Mouse (Mus musculus): ENCODE results near the gene Clstn2. TPM values are rescaled to one million over a fixed set of nuclear protein-coding genes. Genes with fewer than 3 reads are reported as not detected.

The Clstn2 gene
- polyA plus RNA-seq, 1 experiment from 2014 or later, result 0.46 TPM

- WGBS, result 86% methylated on average over 3 of the region's 3 CpGs
- no peak for ATAC-seq (ENCODE audit: insufficient number of reproducible peaks, insufficient read depth, low FRiP score, low read depth)
- no peaks in the 10 kb centered on the region for H3K9me3 ChIP-seq (ENCODE audit: control insufficient read depth, low read length)
Observed at GRCm38 (mm10) chr9:97727715-97728486, 305.1 kb downstream of the Clstn2 start.

GRCm38 (mm10) chr9:97717728-97718127 lies 315.3 kb downstream of the Clstn2 start:
- no peak overlapping the region for H3K27ac ChIP-seq (replicated peaks in 1 of 2; ENCODE audit: control insufficient read depth in 1 of 2, insufficient read depth in 1 of 2, low read depth in 2 of 2, low read length in 2 of 2)
- no peak overlapping the region for H3K4me3 ChIP-seq (ENCODE audit: control insufficient read depth in 1 of 2, insufficient read depth in 1 of 2, low read depth in 1 of 2, low read length in 2 of 2)
- H3K9ac ChIP-seq (ENCODE audit: low read length), result no peak overlapping the region
- no peaks in the 10 kb centered on the region for H3K36me3 ChIP-seq (ENCODE audit: control insufficient read depth, insufficient read depth, low read length)
- no peak overlapping the region for H3K4me2 ChIP-seq (ENCODE audit: low read length)
- H3K9me3 ChIP-seq (ENCODE audit: control insufficient read depth, low read length), result no peaks in the 10 kb centered on the region
- no peak for ATAC-seq (ENCODE audit: insufficient number of reproducible peaks, insufficient read depth, low FRiP score, low read depth)
- no peaks in the 10 kb centered on the region; the same call in 1 of the 2 replicates for H3K27me3 ChIP-seq (ENCODE audit: control insufficient read depth, insufficient read depth, low read length)
- H3K4me1 ChIP-seq (ENCODE audit: control insufficient read depth in 2 of 2, insufficient read depth in 2 of 2, low read length in 2 of 2), result no peaks in the 10 kb centered on the region

More at GRCm38 (mm10) chr9:97727715-97728486, 305.1 kb downstream of the Clstn2 start:
- Histone ChIP-seq H3K27ac (replicated peaks in 1 of 2; ENCODE audit: control insufficient read depth in 1 of 2, insufficient read depth in 1 of 2, low read depth in 2 of 2, low read length in 2 of 2) (no peak overlapping the region), H3K4me2 (ENCODE audit: low read length) (no peak overlapping the region), H3K4me1 (ENCODE audit: control insufficient read depth in 2 of 2, insufficient read depth in 2 of 2, low read length in 2 of 2) (no peaks in the 10 kb centered on the region), H3K36me3 (ENCODE audit: control insufficient read depth, insufficient read depth, low read length) (no peaks in the 10 kb centered on the region), H3K9ac (ENCODE audit: low read length) (no peak overlapping the region), H3K27me3 (ENCODE audit: control insufficient read depth, insufficient read depth, low read length) (no peaks in the 10 kb centered on the region), H3K4me3 (ENCODE audit: control insufficient read depth in 1 of 2, insufficient read depth in 1 of 2, low read depth in 1 of 2, low read length in 2 of 2) (no peak overlapping the region)

- no peak overlapping the region for H3K27ac ChIP-seq (replicated peaks in 1 of 2; ENCODE audit: control insufficient read depth in 1 of 2, insufficient read depth in 1 of 2, low read depth in 2 of 2, low read length in 2 of 2)
- H3K4me1 ChIP-seq (ENCODE audit: control insufficient read depth in 2 of 2, insufficient read depth in 2 of 2, low read length in 2 of 2), result no peaks in the 10 kb centered on the region
- H3K4me2 ChIP-seq (ENCODE audit: low read length), result no peak overlapping the region
- H3K36me3 ChIP-seq (ENCODE audit: control insufficient read depth, insufficient read depth, low read length), result no peaks in the 10 kb centered on the region
- WGBS, result 81% methylated on average over 7 of the region's 7 CpGs
- no peak overlapping the region for H3K4me3 ChIP-seq (ENCODE audit: control insufficient read depth in 1 of 2, insufficient read depth in 1 of 2, low read depth in 1 of 2, low read length in 2 of 2)
- H3K27me3 ChIP-seq (ENCODE audit: control insufficient read depth, insufficient read depth, low read length), result peaks cover 4% of the 10 kb centered on the region
- no peak overlapping the region for H3K9ac ChIP-seq (ENCODE audit: low read length)
- no peaks in the 10 kb centered on the region for H3K9me3 ChIP-seq (ENCODE audit: control insufficient read depth, low read length)
- ATAC-seq (ENCODE audit: insufficient number of reproducible peaks, insufficient read depth, low FRiP score, low read depth), result no peak
Observed at GRCm38 (mm10) chr9:97717005-97717404, 316.0 kb downstream of the Clstn2 start.

- Histone ChIP-seq H3K9me3 (ENCODE audit: control insufficient read depth, low read length) (no peaks in the 10 kb centered on the region), H3K27me3 (ENCODE audit: control insufficient read depth, insufficient read depth, low read length) (peaks cover 22% of the 10 kb centered on the region), H3K36me3 (ENCODE audit: control insufficient read depth, insufficient read depth, low read length) (no peaks in the 10 kb centered on the region), H3K4me1 (ENCODE audit: control insufficient read depth in 2 of 2, insufficient read depth in 2 of 2, low read length in 2 of 2) (no peaks in the 10 kb centered on the region), H3K4me2 (ENCODE audit: low read length) (no peak overlapping the region), H3K4me3 (ENCODE audit: control insufficient read depth in 1 of 2, insufficient read depth in 1 of 2, low read depth in 1 of 2, low read length in 2 of 2) (no peak overlapping the region), H3K9ac (ENCODE audit: low read length) (no peak overlapping the region), H3K27ac (replicated peaks in 1 of 2; ENCODE audit: control insufficient read depth in 1 of 2, insufficient read depth in 1 of 2, low read depth in 2 of 2, low read length in 2 of 2) (no peak overlapping the region)
- no peak for ATAC-seq (ENCODE audit: insufficient number of reproducible peaks, insufficient read depth, low FRiP score, low read depth)
- 91% methylated on average over 3 of the region's 3 CpGs for WGBS
Observed at GRCm38 (mm10) chr9:97712888-97713287, 320.1 kb downstream of the Clstn2 start.

- Histone ChIP-seq H3K4me3 (ENCODE audit: control insufficient read depth in 1 of 2, insufficient read depth in 1 of 2, low read depth in 1 of 2, low read length in 2 of 2) (no peak overlapping the region), H3K9me3 (ENCODE audit: control insufficient read depth, low read length) (no peaks in the 10 kb centered on the region), H3K4me1 (ENCODE audit: control insufficient read depth in 2 of 2, insufficient read depth in 2 of 2, low read length in 2 of 2) (peaks cover 5 to 8% of the 10 kb centered on the region in 2 experiments), H3K27me3 (ENCODE audit: control insufficient read depth, insufficient read depth, low read length) (peaks cover 21% of the 10 kb centered on the region), H3K4me2 (ENCODE audit: low read length) (no peak overlapping the region), H3K9ac (ENCODE audit: low read length) (no peak overlapping the region), H3K27ac (replicated peaks in 1 of 2; ENCODE audit: control insufficient read depth in 1 of 2, insufficient read depth in 1 of 2, low read depth in 2 of 2, low read length in 2 of 2) (no peak overlapping the region), H3K36me3 (ENCODE audit: control insufficient read depth, insufficient read depth, low read length) (no peaks in the 10 kb centered on the region)
- WGBS, result 88% methylated on average over 4 of the region's 4 CpGs
- no peak for ATAC-seq (ENCODE audit: insufficient number of reproducible peaks, insufficient read depth, low FRiP score, low read depth)
Observed at GRCm38 (mm10) chr9:97703901-97704503, 329.0 kb downstream of the Clstn2 start.

GRCm38 (mm10) chr9:97702989-97703388 lies 330.0 kb downstream of the Clstn2 start:
- no peaks in the 10 kb centered on the region for H3K36me3 ChIP-seq (ENCODE audit: control insufficient read depth, insufficient read depth, low read length)
- H3K9me3 ChIP-seq (ENCODE audit: control insufficient read depth, low read length), result no peaks in the 10 kb centered on the region
- H3K9ac ChIP-seq (ENCODE audit: low read length), result no peak overlapping the region
- H3K4me2 ChIP-seq (ENCODE audit: low read length), result no peak overlapping the region
- peak; percentile 73 for ATAC-seq (ENCODE audit: insufficient number of reproducible peaks, insufficient read depth, low FRiP score, low read depth)
- H3K4me3 ChIP-seq (ENCODE audit: control insufficient read depth in 1 of 2, insufficient read depth in 1 of 2, low read depth in 1 of 2, low read length in 2 of 2), result no peak overlapping the region
- no peak overlapping the region for H3K27ac ChIP-seq (replicated peaks in 1 of 2; ENCODE audit: control insufficient read depth in 1 of 2, insufficient read depth in 1 of 2, low read depth in 2 of 2, low read length in 2 of 2)
- WGBS, result 32% methylated on average over 2 of the region's 2 CpGs
- peaks cover 5 to 8% of the 10 kb centered on the region in 2 experiments for H3K4me1 ChIP-seq (ENCODE audit: control insufficient read depth in 2 of 2, insufficient read depth in 2 of 2, low read length in 2 of 2)
- H3K27me3 ChIP-seq (ENCODE audit: control insufficient read depth, insufficient read depth, low read length), result peaks cover 20% of the 10 kb centered on the region

GRCm38 (mm10) chr9:97699983-97700382 lies 333.0 kb downstream of the Clstn2 start:
- Histone ChIP-seq H3K4me1 (ENCODE audit: control insufficient read depth in 2 of 2, insufficient read depth in 2 of 2, low read length in 2 of 2) (peaks cover 5 to 8% of the 10 kb centered on the region in 2 experiments), H3K9me3 (ENCODE audit: control insufficient read depth, low read length) (no peaks in the 10 kb centered on the region)

More at GRCm38 (mm10) chr9:97699983-97700382, 333.0 kb downstream of the Clstn2 start:
- Histone ChIP-seq H3K4me2 (ENCODE audit: low read length) (no peak overlapping the region), H3K36me3 (ENCODE audit: control insufficient read depth, insufficient read depth, low read length) (no peaks in the 10 kb centered on the region), H3K27ac (replicated peaks in 1 of 2; ENCODE audit: control insufficient read depth in 1 of 2, insufficient read depth in 1 of 2, low read depth in 2 of 2, low read length in 2 of 2) (no peak overlapping the region), H3K27me3 (ENCODE audit: control insufficient read depth, insufficient read depth, low read length) (peaks cover 20% of the 10 kb centered on the region), H3K9ac (ENCODE audit: low read length) (no peak overlapping the region), H3K4me3 (ENCODE audit: control insufficient read depth in 1 of 2, insufficient read depth in 1 of 2, low read depth in 1 of 2, low read length in 2 of 2) (no peak overlapping the region)
- 82% methylated on average over 3 of the region's 3 CpGs for WGBS
- ATAC-seq (ENCODE audit: insufficient number of reproducible peaks, insufficient read depth, low FRiP score, low read depth), result no peak
